Comparison of ENCODE assay signal across 8 mouse cellular contexts in the genomic region with DNA sequence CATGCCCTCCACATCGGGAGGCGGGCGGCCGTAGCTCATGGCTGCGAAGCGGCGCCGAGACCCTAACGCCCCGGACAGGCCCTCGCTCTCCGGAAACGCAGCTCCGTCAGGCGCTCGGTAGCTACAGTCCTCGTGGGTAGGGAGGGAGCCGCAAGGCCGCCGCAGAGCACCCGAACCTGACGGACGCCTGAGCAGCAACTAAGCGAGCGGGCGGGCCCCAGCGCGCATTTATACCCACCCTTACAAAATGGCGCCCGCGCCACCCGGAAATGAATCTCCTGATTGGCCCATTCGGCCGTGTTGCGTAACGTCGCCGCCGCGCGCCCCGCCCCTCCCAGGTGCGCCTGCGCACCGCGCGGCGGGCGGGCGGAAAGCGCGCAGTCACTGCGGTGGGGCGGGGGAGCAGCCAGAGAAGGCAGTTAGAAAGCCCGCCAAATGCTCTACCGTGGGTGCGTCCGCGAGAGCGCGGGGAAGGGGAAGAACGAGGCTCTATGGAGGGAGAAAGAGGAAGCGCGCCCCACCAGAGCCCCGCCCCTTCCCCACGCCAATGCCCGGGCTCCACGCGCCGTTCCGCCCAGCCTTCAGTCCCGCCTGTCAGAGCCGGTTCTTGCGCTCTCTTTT. TPM values are rescaled to one million over a fixed set of nuclear protein-coding genes. Genes with fewer than 3 reads are reported as not detected.
DNase-seq lines count a peak whose midpoint lies in the region; ATAC-seq and TF ChIP-seq lines count a peak whose summit lies in the region.

A gene (minus strand): TSS at position 204 of the 621 bp plus-strand sequence.

- H3K27ac ChIP-seq in hindbrain, embryonic 16.5 days (ENCODE audit: low read depth, low read length), result peak within 1 kb of the TSS; percentile 98
- H3K27ac ChIP-seq in left cerebral cortex, adult 2 months, result peak within 1 kb of the TSS; percentile 96

- no peaks in the 10 kb centered on the region for H3K9me3 ChIP-seq in hindbrain, embryonic 16.5 days (ENCODE audit: control insufficient read depth, low read length)

- peaks cover 5% of the 10 kb centered on the region; the same call in 1 of the 2 replicates for H3K36me3 ChIP-seq in hindbrain, embryonic 16.5 days (ENCODE audit: control insufficient read depth, insufficient read depth, low read length)

- peaks cover 30% of the 10 kb centered on the region for H3K4me1 ChIP-seq in hindbrain, embryonic 16.5 days (ENCODE audit: control insufficient read depth, insufficient read depth, low read depth, low read length)

- under 1% methylated on average over 70 of the region's 74 CpGs for WGBS in hindbrain, embryonic 16.5 days

- H3K27me3 ChIP-seq in hindbrain, embryonic 16.5 days (replicated peaks; ENCODE audit: control insufficient read depth, insufficient read depth, low read length), result no peaks in the 10 kb centered on the region

- peak within 1 kb of the TSS; percentile 97 for H3K4me3 ChIP-seq in hindbrain, embryonic 16.5 days (ENCODE audit: low read length)
- H3K4me3 ChIP-seq in left cerebral cortex, adult 2 months, result peak within 1 kb of the TSS; percentile 78

- no peak for TF ChIP-seq CTCF in left cerebral cortex, adult 2 months (IDR thresholded peaks at IDR 0.05)

- peak within 1 kb of the TSS; percentile 93 for H3K4me2 ChIP-seq in hindbrain, embryonic 16.5 days (ENCODE audit: low read length)

- DNase-seq in T-cell, adult 2 months (ENCODE audit: low spot score), result peak; percentile 97
- peak; percentile 97 to 98 for DNase-seq in cerebellum, postnatal 36 days
- peak; percentile 97 for DNase-seq in gastrocnemius, adult 18-20 months (ENCODE audit: low spot score)
- peak; percentile 98 for DNase-seq in left cerebral cortex, adult 2 months (ENCODE audit: extremely low spot score in 1 of 2, low spot score in 2 of 2)
- DNase-seq in right cerebral cortex, adult 2 months (ENCODE audit: low spot score in 2 of 2), result peak; percentile 96 to 97
- peak; percentile 96 for DNase-seq in urinary bladder, postnatal 14 days (ENCODE audit: low spot score)

- intact Hi-C loops in left cerebral cortex, adult 2 months (cut with DNase I), result loop anchor here (1.0 kb wide), 1 partner anchor 10 kb away; a partner anchor contains a TSS

- ATAC-seq in hindbrain, embryonic 16.5 days, result peak; percentile 93
- ATAC-seq in megakaryocyte, adult 5-6 weeks (ENCODE audit: poor library complexity, severe bottlenecking), result peak; percentile 74

- H3K9ac ChIP-seq in hindbrain, embryonic 16.5 days (ENCODE audit: low read depth, low read length), result peak within 1 kb of the TSS; percentile 97

RNA-seq across cellular contexts. Expression of the gene that starts here (rescaled TPM):
- 10 to 100 TPM; 68.0 to 72.0 TPM for total RNA-seq in gastrocnemius, adult 18-20 months (2021)
- polyA plus RNA-seq in hindbrain, embryonic 16.5 days (2015; fragmentation: Nextera tagmentation; extraction: Ambion mirVana), result 469 and 518 TPM in 2 replicates
- total RNA-seq in left cerebral cortex, adult 2 months (2021), result 100 to 1,000 TPM; 150 to 158 TPM
- 784 and 845 TPM in 2 replicates for total RNA-seq in megakaryocyte, adult 5-6 weeks (2015)
- 315 and 355 TPM in 2 replicates for total RNA-seq in megakaryocyte, adult 5-6 weeks (2017)

Comparison
In these comparisons a context has a peak if more than half of its experiments do, and no peak if none do; other contexts are left out.
1. Peak in every context shown above with its lines: DNase-seq, ATAC-seq, H3K4me3 ChIP-seq and H3K27ac ChIP-seq.